Mouse (Mus musculus) hindbrain, embryonic 10.5 days (tissue): ENCODE data around the gene Hhip. TPM values are rescaled to one million over a fixed set of nuclear protein-coding genes. Genes with fewer than 3 reads are reported as not detected.
A peak's percentile ranks its signal among the peaks of the same experiment; 100 is the strongest.

Experiments
- DNase-seq: peaks from one replicate; pipeline ENCODE4 v3.0.0-alpha.2; 2017; ENCODE audit warnings: low spot score
- H3K27ac ChIP-seq: fragments of 300-500 bp; sonication (generic); 2 replicates; pipeline ENCODE4 v1.5.1; 2016; ENCODE audit warnings: mild to moderate bottlenecking, moderate library complexity
- H3K27me3 ChIP-seq: fragments of 300-500 bp; sonication (generic); 2 replicates; pipeline ENCODE4 v1.6.1; 2016; ENCODE audit warnings: mild to moderate bottlenecking; ENCODE audit not compliant: poor library complexity, insufficient read depth, severe bottlenecking
- H3K36me3 ChIP-seq: fragments of 300-500 bp; sonication (generic); 2 replicates; pipeline ENCODE4 v1.6.1; 2016; ENCODE audit warnings: mild to moderate bottlenecking, moderate library complexity
- H3K4me1 ChIP-seq: fragments of 300-500 bp; sonication (generic); replicated peaks from 2 replicates; pipeline ENCODE4 v1.6.1; 2016; ENCODE audit warnings: mild to moderate bottlenecking
- H3K4me3 ChIP-seq: fragments of 300-500 bp; sonication (generic); 2 replicates; pipeline ENCODE4 v1.5.1; 2016; ENCODE audit warnings: mild to moderate bottlenecking, moderate library complexity
- H3K9me3 ChIP-seq: fragments of 300-500 bp; sonication (generic); 2 replicates; pipeline ENCODE4 v1.6.1; 2016; ENCODE audit warnings: mild to moderate bottlenecking, moderate library complexity
- WGBS: fragments of 180-500 bp; shearing (Covaris S2); methylation state at CpG from one replicate; pipeline ENCODE4 v1.1.7; 2016; 5-methylcytosine and 5-hydroxymethylcytosine counted together
- polyA plus RNA-seq: library from polyadenylated mRNA; unstranded; fragments of >200 nt; fragmentation: Nextera tagmentation; extraction: Ambion mirVana; gene quantifications from 2 replicates; pipeline ENCODE4 v1.2.1, GENCODE M21; 2016

Hhip gene
- polyA plus RNA-seq = 2.9 and 3.1 TPM in 2 replicates

DNA sequence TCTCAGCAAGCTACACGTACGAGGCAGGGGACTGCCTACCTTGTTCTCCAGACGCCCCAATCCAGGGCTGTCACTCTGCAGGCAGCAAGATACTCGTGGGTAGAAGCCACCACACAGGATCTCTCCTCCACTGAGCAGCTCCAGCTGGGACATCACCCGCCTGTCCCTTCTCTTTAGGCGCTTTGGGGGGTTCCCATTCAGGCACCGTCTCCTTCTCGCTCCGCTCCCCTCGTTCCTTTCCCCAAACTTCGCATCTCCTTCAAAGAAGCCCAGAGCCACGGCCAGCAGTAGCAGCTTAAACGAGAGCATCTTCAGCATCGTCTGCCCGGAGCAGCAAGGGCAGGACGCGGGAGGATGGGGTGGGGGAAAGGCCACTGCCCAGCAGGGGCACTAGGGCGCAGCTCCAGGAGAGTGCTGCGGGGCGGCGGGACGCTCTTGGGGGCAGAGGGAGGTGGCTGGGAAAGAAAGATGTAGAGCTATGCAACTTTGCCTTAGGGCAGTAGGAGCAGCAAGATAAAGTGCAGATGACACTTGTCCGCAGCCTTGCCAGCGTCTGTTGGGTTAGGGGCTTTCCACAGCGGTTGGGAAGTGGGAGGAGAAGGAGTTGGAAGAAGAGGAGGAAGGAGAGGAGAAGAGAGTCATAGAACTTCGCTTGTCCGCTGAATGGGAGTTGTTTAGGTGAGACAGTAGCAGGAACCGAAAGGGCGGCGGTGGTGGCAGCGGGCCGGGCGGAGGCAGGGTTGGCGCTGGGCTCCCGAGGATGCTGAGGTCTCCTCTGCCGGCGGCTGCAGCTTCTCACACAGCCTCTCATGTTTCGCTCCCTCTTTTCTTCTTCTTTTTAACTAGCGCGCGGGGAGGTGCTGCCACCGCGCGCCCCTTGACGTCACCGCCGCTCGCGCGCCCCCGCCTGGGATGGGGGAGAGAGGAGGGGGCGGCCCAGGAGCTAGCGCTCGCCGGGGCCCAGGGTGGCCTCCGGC, at the start of gene Hhip:
TSS of gene Hhip (minus strand) at position 809 of the 977 bp plus-strand sequence.
- under 1% methylated on average over 38 of the region's 56 CpGs for WGBS
- peaks cover 50% of the 10 kb centered on the region for H3K4me1 ChIP-seq
- H3K4me3 ChIP-seq = peak within 1 kb of the TSS; percentile 64
- no peaks in the 10 kb centered on the region for H3K36me3 ChIP-seq
- peaks cover 84% of the 10 kb centered on the region for H3K27me3 ChIP-seq
- DNase-seq = peak; percentile 55
- no peaks in the 10 kb centered on the region for H3K9me3 ChIP-seq
- peak within 1 kb of the TSS; percentile 66 for H3K27ac ChIP-seq

DNA sequence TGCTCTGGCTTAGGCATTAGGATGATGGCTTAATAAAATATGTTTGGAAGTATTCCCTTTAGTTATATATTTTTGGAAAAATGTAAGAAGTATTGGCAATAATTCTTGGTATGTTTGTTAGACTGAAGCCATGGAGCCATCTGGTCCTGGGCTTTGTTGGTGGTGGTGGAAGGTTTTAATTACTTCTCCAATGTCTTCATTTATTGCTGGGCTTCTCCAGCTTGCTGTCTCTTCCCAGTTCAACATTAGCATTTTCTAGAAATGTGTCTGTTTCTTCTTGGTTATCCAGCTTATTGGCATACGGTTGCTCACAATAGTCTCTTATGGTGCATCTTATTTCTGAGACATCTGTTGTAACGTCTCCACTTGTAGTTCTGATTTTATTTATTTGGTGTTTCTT, 29.2 kb upstream of the Hhip start:
- DNase-seq = no peak
- H3K27ac ChIP-seq = no peak overlapping the region
- H3K27me3 ChIP-seq = no peaks in the 10 kb centered on the region
- no peaks in the 10 kb centered on the region for H3K36me3 ChIP-seq
- H3K9me3 ChIP-seq = no peaks in the 10 kb centered on the region
- H3K4me1 ChIP-seq = no peaks in the 10 kb centered on the region
- H3K4me3 ChIP-seq = no peak overlapping the region
- 89% methylated on average over 2 of the region's 2 CpGs for WGBS

GRCm38 (mm10) chr8:80058193-80058592, 387 bp upstream of the Hhip start:
- H3K36me3 ChIP-seq = no peaks in the 10 kb centered on the region
- H3K9me3 ChIP-seq = no peaks in the 10 kb centered on the region
- peak overlapping the region; percentile 66 for H3K27ac ChIP-seq
- DNase-seq = peak; percentile 28
- peaks cover 79% of the 10 kb centered on the region for H3K27me3 ChIP-seq
- H3K4me1 ChIP-seq = peaks cover 50% of the 10 kb centered on the region
- WGBS = 2% methylated on average over 8 of the region's 12 CpGs
- H3K4me3 ChIP-seq = peak overlapping the region; percentile 64

- H3K9me3 ChIP-seq = no peaks in the 10 kb centered on the region
- no peak overlapping the region for H3K27ac ChIP-seq
- H3K36me3 ChIP-seq = no peaks in the 10 kb centered on the region
- peaks cover 52% of the 10 kb centered on the region for H3K4me1 ChIP-seq
- H3K4me3 ChIP-seq = peak overlapping the region; percentile 64
- H3K27me3 ChIP-seq = peaks cover 85% of the 10 kb centered on the region
- DNase-seq = no peak
- 7% methylated on average over 13 of the region's 13 CpGs for WGBS
Measured at GRCm38 (mm10) chr8:80056331-80057070, 1.3 kb downstream of the Hhip start.

- Histone ChIP-seq H3K4me1 (peaks cover 54% of the 10 kb centered on the region), H3K27me3 (peaks cover 85% of the 10 kb centered on the region), H3K4me3 (peak overlapping the region; percentile 64), H3K9me3 (no peaks in the 10 kb centered on the region), H3K27ac (peak overlapping the region; percentile 50; the same call in 1 of the 2 replicates), H3K36me3 (no peaks in the 10 kb centered on the region)
- peak; percentile 58 for DNase-seq
- 3% methylated on average over 10 of the region's 10 CpGs for WGBS
Measured at GRCm38 (mm10) chr8:80055777-80056176, 2.0 kb downstream of the Hhip start.

GRCm38 (mm10) chr8:80055094-80055493, 2.7 kb downstream of the Hhip start:
- Histone ChIP-seq H3K9me3 (no peaks in the 10 kb centered on the region), H3K4me1 (peaks cover 54% of the 10 kb centered on the region), H3K27ac (no peak overlapping the region; the same call in 1 of the 2 replicates), H3K27me3 (peaks cover 85% of the 10 kb centered on the region), H3K36me3 (no peaks in the 10 kb centered on the region), H3K4me3 (peak overlapping the region; percentile 64)
- 39% methylated on average over 6 of the region's 6 CpGs for WGBS
- DNase-seq = no peak

GRCm38 (mm10) chr8:80054216-80054615, 3.6 kb downstream of the Hhip start:
- no peak for DNase-seq
- Histone ChIP-seq H3K4me1 (peaks cover 54% of the 10 kb centered on the region), H3K27me3 (peaks cover 85% of the 10 kb centered on the region), H3K4me3 (no peak overlapping the region), H3K27ac (no peak overlapping the region), H3K36me3 (no peaks in the 10 kb centered on the region), H3K9me3 (no peaks in the 10 kb centered on the region)
- 12% methylated on average over 4 of the region's 4 CpGs for WGBS

DNA sequence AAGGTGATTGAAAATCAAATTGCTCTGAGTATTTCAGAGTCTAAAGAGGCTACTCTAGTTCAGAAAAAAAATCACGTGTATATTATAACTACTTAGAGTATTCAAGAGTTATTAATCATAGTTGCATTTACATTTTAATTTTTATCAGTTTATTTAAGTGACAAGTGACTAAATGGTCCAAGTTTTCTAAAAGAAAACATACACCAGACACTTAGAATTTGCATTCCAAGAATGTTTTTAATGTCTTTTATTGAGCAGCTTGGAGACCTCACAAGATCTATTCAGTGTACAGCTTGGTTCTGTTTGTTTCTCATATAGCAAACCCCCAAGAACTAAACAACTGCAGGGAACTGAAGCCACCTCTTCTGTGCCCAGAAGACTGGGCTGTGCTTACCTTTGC, 5.0 kb downstream of the Hhip start:
- Histone ChIP-seq H3K4me1 (peaks cover 48% of the 10 kb centered on the region), H3K9me3 (no peaks in the 10 kb centered on the region), H3K4me3 (no peak overlapping the region), H3K27ac (no peak overlapping the region), H3K36me3 (no peaks in the 10 kb centered on the region), H3K27me3 (peaks cover 85% of the 10 kb centered on the region)
- DNase-seq = no peak
- 85% methylated on average over 1 of the region's 1 CpGs for WGBS

- no peaks in the 10 kb centered on the region for H3K9me3 ChIP-seq
- no peak for DNase-seq
Measured at GRCm38 (mm10) chr8:80051494-80051893, 6.3 kb downstream of the Hhip start.

DNA sequence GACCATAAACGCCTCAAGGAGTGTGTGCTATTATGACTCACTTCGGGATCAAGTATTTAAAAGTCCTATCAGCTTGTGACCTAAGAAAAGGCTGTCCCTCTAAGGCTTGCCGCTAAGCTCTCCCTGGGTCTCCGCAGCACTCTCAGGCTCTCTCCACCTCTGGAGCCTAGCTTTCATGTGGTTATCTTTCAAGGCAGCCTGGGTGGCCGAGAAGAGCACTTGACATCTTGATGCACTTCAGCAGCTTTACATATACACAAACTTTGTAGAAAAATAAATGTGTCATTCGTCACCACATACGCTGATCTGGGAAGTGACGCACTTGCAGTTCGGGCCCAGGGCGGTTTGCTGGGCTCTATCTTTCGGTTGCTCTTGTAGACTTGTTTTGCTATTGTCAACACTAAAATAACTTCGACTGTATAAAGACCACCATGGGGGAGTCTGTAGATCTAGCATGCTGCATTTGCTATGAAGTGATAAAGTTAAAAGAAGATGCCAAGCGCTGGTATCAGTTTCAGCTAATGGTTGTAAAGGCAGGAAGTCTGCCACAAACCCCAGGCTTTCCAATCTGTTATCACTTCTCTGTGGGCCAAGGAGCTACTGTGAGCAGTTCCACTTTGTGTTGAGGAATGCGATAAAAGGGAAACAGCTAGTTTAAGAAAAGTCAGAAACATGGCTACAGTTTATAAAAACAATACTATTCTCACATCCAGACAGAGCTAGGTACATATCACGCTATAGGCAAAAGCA, 8.4 kb downstream of the Hhip start:
- no peak for DNase-seq
- H3K4me1 ChIP-seq = peaks cover 15% of the 10 kb centered on the region
- peaks cover 99% of the 10 kb centered on the region for H3K27me3 ChIP-seq
- no peaks in the 10 kb centered on the region for H3K9me3 ChIP-seq
- no peak overlapping the region for H3K4me3 ChIP-seq
- H3K36me3 ChIP-seq = no peaks in the 10 kb centered on the region
- no peak overlapping the region for H3K27ac ChIP-seq
- 74% methylated on average over 15 of the region's 15 CpGs for WGBS

More at GRCm38 (mm10) chr8:80051494-80051893, 6.3 kb downstream of the Hhip start:
- H3K27ac ChIP-seq = no peak overlapping the region
- no peaks in the 10 kb centered on the region for H3K36me3 ChIP-seq
- no peak overlapping the region for H3K4me3 ChIP-seq
- H3K27me3 ChIP-seq = peaks cover 85% of the 10 kb centered on the region
- WGBS = 35% methylated on average over 5 of the region's 5 CpGs
- peaks cover 35% of the 10 kb centered on the region for H3K4me1 ChIP-seq

DNA sequence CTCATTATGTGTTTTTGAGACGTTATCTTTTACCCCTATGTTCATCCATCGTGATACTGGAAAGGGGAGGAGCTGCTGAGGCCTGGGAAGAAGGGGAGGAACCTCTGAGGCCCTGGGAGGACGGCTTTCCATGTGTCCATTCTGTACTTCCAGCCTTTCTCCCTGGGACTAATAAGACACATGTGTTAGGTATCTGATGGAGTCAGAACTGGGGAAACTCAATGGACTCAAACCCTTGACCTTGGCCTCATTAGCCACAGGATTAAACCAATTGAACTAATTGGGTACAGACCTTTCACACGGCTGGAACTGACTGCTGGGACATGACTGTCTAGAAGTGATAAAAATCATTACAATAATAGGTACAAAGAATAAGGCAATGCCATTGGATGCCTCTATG, 9.6 kb downstream of the Hhip start:
- Histone ChIP-seq H3K27ac (no peak overlapping the region), H3K4me1 (peaks cover 4% of the 10 kb centered on the region), H3K9me3 (no peaks in the 10 kb centered on the region), H3K4me3 (no peak overlapping the region), H3K36me3 (no peaks in the 10 kb centered on the region), H3K27me3 (peaks cover 90% of the 10 kb centered on the region)
- DNase-seq = no peak
- WGBS = 66% methylated on average over 4 of the region's 4 CpGs

- peak; percentile 46 for DNase-seq
- peaks cover 31% of the 10 kb centered on the region for H3K4me1 ChIP-seq
- no peak overlapping the region for H3K4me3 ChIP-seq
- WGBS = 23% methylated on average over 4 of the region's 4 CpGs
- no peak overlapping the region for H3K27ac ChIP-seq
- no peaks in the 10 kb centered on the region for H3K9me3 ChIP-seq
- H3K36me3 ChIP-seq = no peaks in the 10 kb centered on the region
- peaks cover 50% of the 10 kb centered on the region for H3K27me3 ChIP-seq
Measured at GRCm38 (mm10) chr8:80037644-80038253, 20.1 kb downstream of the Hhip start.
